Mouse (Mus musculus) hindlimb bud, embryonic 11.5 days (tissue): ENCODE data around the gene Cd247.

Source experiments
- DNase-seq: peaks from one replicate; pipeline ENCODE4 v3.0.0-alpha.2; 2012; ENCODE audit warnings: low read depth, low spot score; ENCODE audit errors: extremely low spot score

Cd247 gene

DNA sequence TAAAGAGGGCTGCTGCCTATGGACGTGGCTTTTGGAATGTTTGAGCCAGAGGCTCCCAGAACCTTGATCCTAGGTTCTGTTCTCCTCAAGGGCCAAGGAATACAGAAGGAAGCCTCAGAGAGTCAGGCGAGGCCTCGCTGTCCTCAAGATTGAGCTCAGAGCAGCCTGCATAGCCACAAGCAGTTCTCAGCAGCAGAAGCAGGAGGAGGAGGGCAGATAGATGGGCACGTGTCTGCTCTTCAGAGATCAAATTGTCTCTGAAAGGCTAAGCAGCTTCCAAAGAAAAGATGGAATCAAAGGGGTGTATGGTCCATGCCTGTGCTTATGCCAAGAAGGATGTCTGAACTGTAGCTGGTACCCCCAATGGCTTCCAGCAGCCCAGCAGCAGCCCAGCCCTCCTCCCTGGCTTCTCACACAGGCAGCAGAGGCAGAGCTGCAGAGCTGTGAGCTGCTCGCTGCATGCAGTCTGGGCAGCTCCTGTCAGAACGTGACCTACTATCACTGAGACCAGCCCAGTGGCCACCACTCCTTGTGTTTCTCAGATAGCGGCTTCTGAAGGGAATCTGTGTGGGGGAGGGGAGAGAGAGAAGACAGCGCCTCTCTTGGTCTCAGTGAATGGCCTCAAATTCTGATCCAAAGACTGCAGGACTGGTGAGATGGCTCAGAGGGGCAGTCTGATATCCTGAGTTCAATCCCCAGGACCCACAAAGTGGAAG lies 29.8 kb downstream of the Cd247 start:
- DNase-seq: no peak

DNA sequence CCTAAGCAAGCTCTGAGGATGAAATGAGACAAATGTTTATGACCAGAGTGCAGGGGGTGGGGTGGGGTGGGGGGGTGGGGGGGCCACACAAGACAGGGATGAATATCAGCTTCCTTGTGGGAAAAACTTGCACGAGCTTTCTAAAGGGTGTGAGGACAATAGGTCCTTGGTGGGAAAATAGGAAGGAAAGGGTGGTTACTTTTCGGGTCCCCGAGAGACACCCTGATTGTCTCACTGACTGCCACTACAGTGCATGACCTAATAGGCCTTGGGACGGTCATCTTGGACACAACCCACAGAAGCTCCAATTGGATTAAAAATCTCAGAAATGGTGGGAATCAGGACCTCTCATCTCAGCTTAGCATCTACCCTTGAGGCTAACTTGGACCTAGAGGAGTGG lies 30.7 kb downstream of the Cd247 start:
- no peak for DNase-seq

DNA sequence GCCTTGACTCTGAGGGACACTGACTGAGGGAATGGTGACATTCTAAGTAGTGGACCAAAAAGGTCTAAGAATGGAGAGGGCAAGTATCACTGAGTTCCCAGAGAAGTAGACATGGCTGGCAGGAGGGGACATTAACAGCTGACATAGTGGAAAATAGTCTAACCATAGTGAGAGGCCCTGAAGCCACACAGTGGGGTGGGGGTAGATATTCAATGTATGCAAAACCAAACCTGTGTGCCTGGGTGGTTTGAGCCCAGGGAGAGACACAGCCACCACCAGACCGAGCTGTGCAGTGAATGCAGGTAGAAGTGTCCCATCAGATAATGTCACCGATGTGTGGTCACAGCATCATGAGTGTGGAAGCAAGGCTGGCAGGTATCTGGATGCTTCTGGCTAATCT lies 33.5 kb downstream of the Cd247 start:
- no peak for DNase-seq

DNA sequence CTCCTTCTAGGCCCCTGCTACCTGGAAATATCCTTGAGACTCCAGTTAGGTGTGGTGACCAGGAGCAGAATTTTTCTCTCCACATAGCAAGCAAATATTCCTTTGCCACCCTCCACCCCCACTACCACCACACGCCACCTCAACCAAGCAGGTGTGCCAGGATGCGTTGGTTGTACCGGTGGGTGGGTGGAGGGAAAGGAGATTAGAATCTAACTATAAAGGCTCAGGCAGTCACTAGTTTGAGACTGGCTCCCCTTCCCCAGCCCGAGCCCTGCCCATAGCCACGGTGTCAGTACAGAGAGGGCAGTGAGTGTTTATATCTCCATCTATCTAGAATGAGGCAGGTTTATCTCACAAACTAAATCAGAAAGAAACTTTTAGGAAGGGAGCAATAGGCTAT lies 39.7 kb downstream of the Cd247 start:
- no peak for DNase-seq

DNA sequence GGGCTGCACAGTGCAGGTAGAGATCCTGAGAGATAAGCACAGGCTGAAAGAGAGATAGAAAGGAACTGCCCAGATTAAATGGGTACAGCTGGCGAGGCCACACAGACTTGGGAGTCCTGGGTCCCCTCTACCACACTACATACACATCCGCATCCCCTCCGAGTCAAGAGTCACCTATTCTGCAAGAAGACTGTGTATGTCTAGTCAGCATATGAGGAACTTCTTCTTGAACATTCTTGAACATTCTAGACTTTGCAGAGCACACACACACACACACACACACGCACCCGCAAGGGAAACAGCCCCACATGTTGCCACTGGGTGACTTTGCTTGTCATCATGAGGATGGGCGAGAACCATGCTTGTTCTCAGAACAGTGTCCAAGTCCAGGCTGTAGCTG lies 40.1 kb downstream of the Cd247 start:
- no peak for DNase-seq

DNA sequence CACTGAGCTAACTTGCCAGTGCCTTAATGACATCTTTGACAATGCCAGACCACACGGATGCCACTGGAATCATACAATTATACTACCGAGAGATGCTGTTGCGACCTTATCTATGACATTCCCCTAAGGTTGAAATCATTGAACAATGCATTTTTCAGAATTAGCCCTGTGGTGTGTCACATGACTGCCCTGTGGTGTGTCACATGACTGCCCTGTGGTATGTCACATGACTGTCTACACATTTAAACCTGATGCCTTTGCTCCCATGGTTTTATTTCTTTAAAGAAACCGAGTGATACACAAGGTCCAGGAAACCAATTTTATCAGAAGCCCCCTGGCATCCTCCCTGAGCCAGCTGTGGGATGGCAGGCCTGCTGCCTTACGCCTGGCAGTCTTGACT lies 41.4 kb downstream of the Cd247 start:
- DNase-seq: no peak

DNA sequence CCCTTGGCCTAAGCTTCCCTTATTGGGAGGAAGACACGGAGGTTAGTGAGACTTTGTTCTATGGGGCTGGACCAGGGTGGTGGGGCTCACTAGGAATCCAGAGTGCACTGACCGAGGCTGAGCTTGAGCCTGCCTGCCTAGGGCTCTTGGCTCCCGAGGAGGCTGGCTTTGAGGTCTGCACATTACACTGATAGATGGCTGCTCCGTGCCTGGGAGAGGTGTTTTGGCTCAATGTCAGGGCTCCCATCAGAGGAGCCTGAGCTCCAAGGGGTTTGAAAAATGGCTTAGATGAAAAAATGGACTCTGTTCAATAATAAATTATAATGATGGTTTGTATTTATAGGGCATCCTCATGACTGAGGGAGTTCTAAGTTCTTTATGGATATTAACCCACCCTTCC lies 44.8 kb downstream of the Cd247 start:
- no peak for DNase-seq

DNA sequence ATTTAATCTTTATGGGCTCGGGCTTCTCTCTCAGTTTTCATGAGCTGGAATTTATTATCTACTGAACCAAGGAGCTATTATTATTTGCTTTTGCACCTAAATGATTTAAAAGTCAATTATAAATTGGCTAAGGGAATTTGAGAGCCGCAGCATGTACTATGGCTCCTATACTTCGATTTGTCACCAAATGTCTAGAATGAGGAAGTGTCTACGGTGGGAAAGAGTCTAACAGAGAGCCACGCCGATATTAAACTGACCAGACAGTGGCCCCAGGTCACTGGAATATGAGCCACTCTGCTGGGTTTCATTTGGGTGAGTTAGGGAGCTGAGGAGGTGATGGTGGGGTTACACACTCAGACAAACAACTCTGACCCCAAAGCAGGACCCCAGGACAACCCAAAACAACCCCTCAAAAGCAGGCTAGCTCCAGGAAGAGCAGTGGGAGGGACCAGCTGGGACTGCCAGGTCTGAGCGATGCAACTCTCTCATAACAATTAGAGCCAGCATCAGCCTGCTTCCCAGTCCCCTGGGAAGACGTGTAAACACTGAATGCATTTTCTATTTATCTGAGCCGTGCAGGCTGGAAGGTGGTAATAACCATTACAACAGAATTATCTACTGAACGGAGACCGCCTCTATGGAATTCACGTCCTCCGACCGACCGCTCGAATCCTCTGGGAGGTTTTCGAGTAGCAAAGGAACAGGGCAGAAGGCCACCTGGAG lies 45.6 kb downstream of the Cd247 start:
- DNase-seq: no peak

DNA sequence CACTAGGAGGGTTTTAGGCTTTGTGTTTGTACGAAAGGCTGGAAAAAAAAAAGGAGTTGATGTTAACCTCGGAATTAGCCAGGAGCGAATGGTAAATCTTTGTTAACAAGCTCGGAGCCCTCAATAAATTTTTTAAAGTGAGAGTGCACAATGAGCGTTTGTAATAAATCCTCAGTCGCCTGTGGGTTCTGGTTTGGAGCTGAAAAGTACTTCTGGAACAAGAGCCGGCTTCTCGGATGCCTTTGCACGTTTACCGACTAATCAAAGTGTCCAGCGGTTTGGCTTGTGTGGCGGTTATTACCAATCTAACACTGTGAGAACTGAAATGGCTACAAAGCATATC lies 46.1 kb downstream of the Cd247 start:
- DNase-seq: no peak

DNA sequence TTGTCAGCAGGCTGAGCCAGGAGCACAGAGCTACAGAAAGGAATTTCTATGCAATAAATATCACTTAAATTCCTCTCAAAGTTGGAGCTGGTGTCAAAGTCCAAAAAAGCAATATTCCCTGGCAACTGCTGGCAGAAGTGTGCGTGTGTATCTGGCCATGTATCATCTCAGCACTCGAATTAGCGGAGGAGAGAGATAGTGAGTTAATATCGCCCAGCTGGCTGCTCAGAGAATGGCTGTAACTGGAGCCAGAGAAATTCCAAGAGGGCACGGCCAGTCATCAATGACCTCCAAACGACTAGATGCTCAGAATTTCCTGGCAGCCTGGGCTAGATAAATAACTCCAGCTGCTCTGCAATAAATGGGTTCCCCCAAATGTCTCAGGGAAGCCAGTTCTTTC lies 48.0 kb downstream of the Cd247 start:
- DNase-seq: no peak

DNA sequence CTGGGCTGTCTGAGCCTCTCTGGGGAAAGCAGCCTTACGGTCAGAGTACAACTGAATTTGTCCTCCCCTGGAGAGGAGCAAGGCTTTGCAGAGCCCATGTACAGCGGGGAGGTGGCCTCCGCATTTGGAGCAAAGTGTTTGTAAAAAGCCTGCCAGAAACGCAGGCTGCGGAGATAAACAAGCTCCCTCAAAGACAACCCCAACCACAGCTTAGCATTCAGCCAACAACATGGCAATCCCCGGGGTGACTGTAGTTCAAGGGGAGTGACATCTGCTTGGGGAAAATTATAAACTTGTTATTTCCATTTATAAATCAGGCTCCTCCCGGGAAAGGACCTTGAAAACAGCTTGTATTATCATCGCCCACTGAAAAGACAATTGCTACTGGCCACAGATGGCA lies 49.1 kb downstream of the Cd247 start:
- no peak for DNase-seq

DNA sequence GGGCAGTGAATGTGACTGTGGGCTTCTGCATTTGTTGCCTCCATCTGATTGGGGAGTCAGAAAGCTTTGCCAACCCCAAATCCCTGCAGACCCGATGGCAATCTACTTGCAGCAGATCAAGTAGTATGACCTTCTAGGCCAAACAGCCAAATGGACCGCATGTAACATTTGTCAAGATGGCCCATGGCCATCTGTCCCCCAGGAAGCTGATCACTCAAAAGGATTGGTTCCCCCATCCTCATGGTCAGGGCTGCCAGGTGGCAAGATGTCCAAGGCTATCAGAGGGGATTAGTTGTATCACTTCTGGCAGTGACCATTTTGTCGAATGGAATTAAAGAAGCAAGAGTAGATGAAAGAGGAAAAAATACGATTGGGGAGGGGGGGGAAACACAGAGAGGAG lies 50.7 kb downstream of the Cd247 start:
- no peak for DNase-seq

DNA sequence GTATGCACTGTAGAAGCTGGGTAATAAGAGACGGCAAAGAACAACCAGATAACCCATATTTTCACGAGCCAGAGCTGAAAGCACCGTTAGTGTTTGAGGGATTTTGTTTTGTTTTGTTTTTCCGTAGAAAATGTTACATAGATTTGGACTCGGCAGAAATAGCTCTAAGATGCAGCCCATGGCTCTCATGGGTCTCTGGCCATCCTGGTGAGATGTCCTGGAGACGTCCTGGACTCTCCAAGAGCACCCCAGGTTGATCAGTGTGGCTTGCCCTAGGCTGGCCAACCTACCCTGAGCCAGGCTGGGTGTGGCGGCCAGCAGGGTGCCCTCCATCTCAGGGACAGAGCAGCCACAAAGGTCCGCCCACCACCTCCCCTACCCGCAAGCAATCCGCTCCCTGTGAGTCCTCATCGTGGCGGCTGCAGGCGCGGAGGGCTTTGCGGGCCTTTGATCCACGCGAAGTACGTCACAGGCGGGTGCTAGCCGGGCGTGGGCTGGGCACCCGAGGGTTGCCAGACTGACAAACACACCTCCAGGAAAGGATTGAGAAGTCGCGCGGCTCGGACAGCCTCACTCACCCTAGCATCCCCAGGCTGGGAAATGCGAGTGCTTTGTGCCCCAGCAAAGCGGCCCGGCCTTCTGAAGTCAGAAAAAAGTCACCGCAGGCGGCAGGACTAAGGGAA lies 52.2 kb downstream of the Cd247 start:
- no peak for DNase-seq

DNA sequence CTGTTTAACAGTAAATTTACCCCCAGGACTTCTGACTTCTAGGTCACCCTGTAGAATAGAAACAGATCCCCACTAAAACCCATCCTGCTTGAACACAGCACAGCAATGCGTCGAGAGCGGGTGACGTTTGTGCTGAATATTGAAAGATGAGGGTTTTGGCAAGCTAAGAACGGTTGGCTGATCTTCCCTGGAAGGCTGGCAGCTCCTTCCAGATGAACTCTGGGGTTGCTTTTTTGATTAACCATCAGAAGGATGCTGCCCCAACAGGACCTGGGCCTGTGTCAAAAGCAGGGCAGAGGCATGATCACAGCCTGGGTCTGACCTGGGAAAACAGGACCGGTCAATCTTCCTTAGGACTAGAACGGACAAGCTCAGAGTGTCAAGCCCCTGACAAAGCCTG lies 53.7 kb downstream of the Cd247 start:
- DNase-seq: no peak

DNA sequence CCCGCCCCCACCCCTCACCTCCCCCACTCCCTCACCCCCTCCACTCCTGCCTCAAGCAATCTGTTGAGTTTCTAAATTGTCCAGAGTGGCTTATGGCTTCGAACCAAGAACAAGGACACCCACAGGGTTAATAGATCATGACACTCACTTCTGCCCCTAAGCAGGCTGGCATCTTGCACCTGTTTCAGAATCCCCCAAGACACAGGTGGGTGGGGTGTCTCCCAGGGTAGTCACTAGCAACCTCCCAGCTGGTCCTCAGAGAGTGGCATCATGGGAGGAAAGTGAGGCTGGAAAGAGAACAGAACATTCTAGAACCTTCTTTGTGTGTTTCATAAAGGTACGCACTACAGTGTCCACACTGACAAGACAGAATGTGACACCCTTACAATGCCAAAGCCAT lies 55.1 kb downstream of the Cd247 start:
- DNase-seq: no peak

DNA sequence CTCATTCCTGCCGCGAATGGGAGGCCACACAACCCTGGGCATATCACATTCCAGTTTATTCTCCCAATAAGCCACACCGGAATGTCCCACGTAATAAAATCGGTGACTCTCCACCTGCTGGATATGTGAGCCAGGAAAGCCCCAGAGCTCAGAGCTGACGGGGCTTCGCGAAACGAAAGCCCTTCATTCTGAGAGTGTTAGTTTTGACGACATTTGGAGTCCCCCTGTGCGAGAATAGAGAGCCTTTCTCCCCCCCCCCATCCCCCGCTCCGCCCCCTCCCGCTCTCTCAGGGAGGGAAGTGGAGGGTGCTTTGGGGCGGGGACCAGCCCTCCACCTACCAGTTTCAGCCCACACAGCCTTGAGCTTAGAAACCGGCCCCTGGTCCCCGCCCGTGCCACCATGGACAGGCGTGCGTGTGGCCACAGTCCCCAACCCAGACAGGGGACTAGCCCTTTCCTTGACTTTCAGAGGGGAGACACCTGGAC lies 56.0 kb downstream of the Cd247 start:
- no peak for DNase-seq

DNA sequence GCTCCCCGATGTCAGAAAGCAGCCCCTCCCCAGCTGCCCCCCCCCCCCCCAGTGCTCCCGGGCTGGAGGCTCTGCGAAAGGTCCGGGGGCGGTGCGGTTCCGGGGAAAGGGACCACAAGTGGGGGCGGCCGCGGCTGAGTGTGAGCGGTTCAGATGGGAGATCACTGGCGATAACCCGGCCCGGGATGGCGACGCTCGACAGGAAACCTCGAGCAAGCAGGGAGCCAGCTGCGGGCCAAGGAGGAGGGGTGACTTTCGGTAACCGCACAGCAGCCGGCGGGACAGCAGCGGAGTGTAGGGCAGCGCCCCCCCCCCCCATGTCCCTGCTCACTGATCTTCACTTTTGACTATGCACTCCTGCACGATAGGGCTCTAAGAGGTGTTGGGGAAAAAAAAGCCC lies 56.5 kb downstream of the Cd247 start:
- no peak for DNase-seq

DNA sequence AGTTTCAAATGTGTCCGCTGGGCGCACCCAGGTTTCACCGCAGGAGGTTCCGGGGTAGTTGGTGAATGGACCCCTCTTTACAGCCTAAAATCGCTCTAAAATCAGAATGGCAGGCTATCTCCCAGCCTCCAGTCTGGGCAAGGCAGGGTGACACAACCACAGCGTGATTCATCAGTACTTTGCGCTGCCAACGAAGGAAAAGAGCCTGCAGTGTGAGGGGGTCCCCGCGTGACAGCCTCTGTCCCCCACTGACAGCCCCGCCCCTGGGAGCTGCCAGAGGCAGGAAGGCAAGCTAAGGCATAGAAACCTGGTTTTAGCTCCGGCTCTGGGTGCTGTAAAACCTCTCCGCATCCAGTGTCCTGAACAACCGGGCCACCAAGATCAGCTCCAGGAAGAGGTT lies 56.9 kb downstream of the Cd247 start:
- DNase-seq: no peak

DNA sequence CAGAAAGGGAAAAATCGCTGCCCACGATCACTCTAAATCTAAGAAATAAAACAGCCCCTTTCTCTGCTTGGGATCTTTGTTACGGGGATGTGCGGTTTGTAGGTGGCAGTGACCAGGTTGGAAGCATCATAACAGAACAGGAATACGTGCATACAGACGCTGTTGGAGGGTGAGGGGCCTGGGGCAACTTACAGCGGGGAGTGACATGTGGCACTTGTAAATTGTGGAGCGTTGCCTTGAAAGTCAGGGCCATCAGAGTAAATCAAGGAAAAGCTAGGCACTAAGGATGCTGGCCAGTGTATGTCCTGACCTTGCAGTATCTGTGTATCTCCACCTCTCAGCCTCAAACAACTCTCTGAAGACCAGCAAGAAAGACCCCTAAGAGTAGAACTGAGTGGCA lies 59.9 kb downstream of the Cd247 start:
- DNase-seq: no peak

DNA sequence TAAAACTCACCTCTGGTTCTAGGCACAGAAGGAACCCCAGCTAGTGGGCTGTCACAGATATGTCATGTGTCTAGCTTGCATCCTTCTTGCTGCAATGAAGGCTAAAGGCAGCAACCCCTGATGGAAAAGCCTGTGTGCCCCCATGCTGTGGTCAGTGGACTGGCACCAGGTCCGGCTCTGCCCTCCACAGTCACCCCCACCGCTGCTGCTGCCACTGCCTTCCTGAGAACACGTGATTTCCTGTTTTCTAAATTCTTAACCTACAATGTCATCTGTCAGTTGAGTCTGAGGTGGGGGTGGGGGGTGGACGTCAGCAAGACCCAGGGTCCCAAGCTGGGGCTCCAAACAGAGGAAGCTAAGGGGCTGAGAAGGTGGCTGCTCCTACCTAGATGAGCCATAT lies 60.4 kb downstream of the Cd247 start:
- DNase-seq: no peak

DNA sequence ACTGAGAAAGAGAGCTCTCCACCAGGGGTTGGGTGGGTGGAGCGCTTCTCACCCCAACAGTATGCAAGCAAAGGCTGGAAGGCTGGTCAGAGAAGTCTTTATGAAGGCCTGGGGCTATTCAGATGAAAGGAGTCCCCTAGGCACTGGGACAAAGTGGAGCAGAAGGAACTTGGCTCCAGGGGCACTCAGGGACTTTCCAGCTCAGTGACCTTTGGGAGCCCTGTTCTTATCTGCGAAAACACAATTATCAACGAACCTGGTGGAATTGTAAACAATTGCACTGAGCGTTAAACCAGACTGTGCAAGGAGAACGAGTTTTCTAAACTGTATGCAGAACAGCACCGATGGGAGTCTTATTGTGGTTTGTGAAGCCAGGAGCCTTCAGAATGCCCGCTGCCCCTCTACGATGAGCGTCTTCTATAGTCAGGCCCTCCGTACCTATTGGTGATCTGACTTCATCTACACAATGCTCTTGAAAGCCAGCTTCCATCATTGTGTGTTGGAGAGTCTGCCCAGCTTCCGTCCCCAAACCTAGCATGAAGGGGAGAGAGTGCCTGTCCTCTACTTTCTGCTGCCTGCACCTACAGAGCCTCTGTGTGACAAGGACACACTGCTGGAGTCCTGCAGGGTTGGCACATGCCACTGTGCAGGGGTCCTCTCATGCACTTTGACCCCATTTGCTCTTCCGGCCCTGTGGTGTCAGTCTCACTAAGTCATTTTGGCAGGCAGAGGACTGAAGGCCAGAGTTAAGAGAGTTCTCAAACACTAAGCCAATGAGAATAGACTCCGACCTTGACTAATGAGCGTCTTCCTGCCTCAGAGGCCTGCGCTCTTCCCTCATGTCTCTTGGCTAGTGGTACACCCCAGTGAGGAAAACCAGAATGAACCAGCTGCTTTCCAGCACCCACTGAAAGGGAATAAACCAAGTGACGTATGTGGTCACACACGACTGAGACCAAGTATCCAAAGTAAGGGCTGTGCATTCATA lies 61.3 kb downstream of the Cd247 start:
- DNase-seq: no peak
